Mouse (Mus musculus) thymus, adult 2 months (tissue): Measurements from ENCODE around the gene Shisa6. TPM values are rescaled to one million over a fixed set of nuclear protein-coding genes. Genes with fewer than 3 reads are reported as not detected.
"Not testable (repeated sequence)": the region's sequence is repeated elsewhere in the genome, so short reads cannot be mapped to it uniquely, and the experiment has no call there.

Experiments
- DNase-seq: peaks from one replicate; pipeline ENCODE4 v3.0.0; 2021
- H3K27ac ChIP-seq: fragments of 200-500 bp; 2 replicates; pipeline ENCODE4 v1.5.1; 2012; ENCODE audit warnings: low read length, control low read depth; ENCODE audit not compliant: control insufficient read depth, insufficient read depth
- H3K27me3 ChIP-seq: fragments of 200-500 bp; 2 replicates; pipeline ENCODE4 v1.6.1; 2012; ENCODE audit warnings: mild to moderate bottlenecking, low read length, moderate library complexity, mixed read lengths; ENCODE audit not compliant: control insufficient read depth, insufficient read depth
- H3K36me3 ChIP-seq: fragments of 200-500 bp; 2 replicates; pipeline ENCODE4 v1.6.1; 2012; ENCODE audit warnings: mild to moderate bottlenecking, low read length, moderate library complexity; ENCODE audit not compliant: control insufficient read depth, insufficient read depth
- H3K4me1 ChIP-seq: fragments of 200-500 bp; replicated peaks from 2 replicates; pipeline ENCODE4 v1.6.1; 2012; ENCODE audit warnings: low read length; ENCODE audit not compliant: control insufficient read depth, insufficient read depth
- H3K4me3 ChIP-seq: fragments of 200-500 bp; 2 replicates; pipeline ENCODE4 v1.5.1; 2012; ENCODE audit warnings: mild to moderate bottlenecking, low read length, control low read depth, moderate library complexity; ENCODE audit not compliant: control insufficient read depth, insufficient read depth
- CTCF ChIP-seq: fragments of 200-500 bp; IDR thresholded peaks from 2 replicates; pipeline ENCODE4 v1.5.1; 2012; ENCODE audit warnings: mild to moderate bottlenecking, control low read depth, low read length, moderate library complexity, borderline replicate concordance; ENCODE audit not compliant: control insufficient read depth, poor library complexity, insufficient read depth; ENCODE audit errors: extremely low read depth
- POLR2A ChIP-seq: fragments of 200-500 bp; IDR thresholded peaks from 2 replicates; pipeline ENCODE4 v1.6.1; 2012; ENCODE audit warnings: mild to moderate bottlenecking, low read length, control low read depth, moderate library complexity; ENCODE audit not compliant: control insufficient read depth, poor library complexity, insufficient read depth; ENCODE audit errors: extremely low read depth
- WGBS: fragments of 180-500 bp; shearing (Covaris S2); methylation state at CpG from one replicate; pipeline ENCODE4 v1.1.7; 2018; 5-methylcytosine and 5-hydroxymethylcytosine counted together
- polyA plus RNA-seq: library from polyadenylated mRNA; depleted of rRNA; stranded (reverse); fragments of >200 nt; gene quantifications from 2 replicates; pipeline ENCODE4 v1.2.3, GENCODE M21; 2012

The Shisa6 gene
- polyA plus RNA-seq, 1 experiment: 1.8 TPM

- Histone ChIP-seq H3K4me3 (no peak overlapping the region), H3K27me3 (no peaks in the 10 kb centered on the region), H3K36me3 (no peaks in the 10 kb centered on the region), H3K4me1 (no peaks in the 10 kb centered on the region), H3K27ac (no peak overlapping the region)
- no peak for DNase-seq
- TF ChIP-seq CTCF (no peak), POLR2A (no peak)
- 84% methylated on average over 9 of the region's 9 CpGs for WGBS
Observed at GRCm38 (mm10) chr11:66496235-66496634, 29.5 kb downstream of the Shisa6 start.

DNA sequence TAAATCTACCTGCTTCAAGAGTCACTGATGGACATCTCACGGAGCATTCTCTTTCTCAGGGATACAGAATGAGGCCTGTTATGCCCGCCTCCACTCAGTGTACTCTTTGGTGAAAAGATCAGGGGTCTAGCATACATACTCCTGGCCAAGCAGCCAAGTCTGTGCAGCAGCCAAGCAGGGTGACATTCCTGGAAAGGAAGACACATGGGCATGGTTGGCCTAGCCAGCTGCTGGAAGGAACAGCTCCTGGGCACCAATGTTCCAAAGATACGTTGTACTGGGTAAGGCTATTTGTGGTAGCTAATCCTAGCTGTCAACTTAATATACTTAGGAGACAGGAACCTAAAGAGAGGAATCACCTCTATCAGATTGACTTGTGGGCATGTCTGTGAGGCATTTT is 31.4 kb downstream of the Shisa6 start:
- H3K27me3 ChIP-seq: no peaks in the 10 kb centered on the region
- no peaks in the 10 kb centered on the region for H3K36me3 ChIP-seq
- H3K27ac ChIP-seq: no peak overlapping the region
- H3K4me1 ChIP-seq: no peaks in the 10 kb centered on the region
- TF ChIP-seq CTCF (no peak), POLR2A (no peak)
- WGBS: 93% methylated on average over 3 of the region's 3 CpGs
- H3K4me3 ChIP-seq: no peak overlapping the region
- DNase-seq: no peak

DNA sequence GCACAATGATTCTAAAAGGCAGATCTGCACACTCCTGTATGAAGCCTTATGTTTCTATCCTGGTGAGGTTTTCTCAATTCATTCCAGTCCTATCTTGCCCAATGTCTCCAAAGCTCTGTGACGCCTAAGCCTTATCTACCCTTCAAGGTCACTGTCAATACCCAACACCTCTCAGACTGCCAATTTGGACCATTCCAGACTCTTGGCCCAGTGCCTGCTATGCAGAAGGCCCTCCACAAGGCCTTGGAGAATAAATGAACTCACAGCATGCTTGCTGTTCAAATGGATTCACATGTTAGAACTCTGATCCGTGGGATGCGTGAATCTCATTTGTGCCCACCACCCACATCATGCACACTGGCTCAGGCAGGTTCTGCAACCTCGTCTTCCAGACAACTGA is 38.0 kb downstream of the Shisa6 start:
- no peak for DNase-seq
- 87% methylated on average over 4 of the region's 4 CpGs for WGBS
- Histone ChIP-seq H3K36me3 (no peaks in the 10 kb centered on the region), H3K27me3 (no peaks in the 10 kb centered on the region), H3K4me3 (no peak overlapping the region), H3K27ac (no peak overlapping the region), H3K4me1 (no peaks in the 10 kb centered on the region)
- TF ChIP-seq CTCF (no peak), POLR2A (no peak)

GRCm38 (mm10) chr11:66482501-66482900 is 43.3 kb downstream of the Shisa6 start:
- no peak overlapping the region for H3K27ac ChIP-seq
- H3K36me3 ChIP-seq: no peaks in the 10 kb centered on the region
- no peaks in the 10 kb centered on the region for H3K27me3 ChIP-seq
- H3K4me1 ChIP-seq: no peaks in the 10 kb centered on the region
- WGBS: 81% methylated on average over 6 of the region's 6 CpGs
- TF ChIP-seq CTCF (no peak), POLR2A (no peak)
- no peak overlapping the region for H3K4me3 ChIP-seq
- no peak for DNase-seq

GRCm38 (mm10) chr11:66442631-66443030 is 83.1 kb downstream of the Shisa6 start:
- Histone ChIP-seq H3K27ac (no peak overlapping the region), H3K4me1 (no peaks in the 10 kb centered on the region), H3K36me3 (no peaks in the 10 kb centered on the region), H3K4me3 (no peak overlapping the region), H3K27me3 (no peaks in the 10 kb centered on the region)
- no peak for DNase-seq
- 70% methylated on average over 5 of the region's 5 CpGs for WGBS
- no peak for TF ChIP-seq POLR2A
- no peak for TF ChIP-seq CTCF

GRCm38 (mm10) chr11:66426129-66426528 is 99.6 kb downstream of the Shisa6 start:
- Histone ChIP-seq H3K27ac (no peak overlapping the region), H3K36me3 (no peaks in the 10 kb centered on the region), H3K4me1 (no peaks in the 10 kb centered on the region), H3K27me3 (no peaks in the 10 kb centered on the region), H3K4me3 (no peak overlapping the region)
- DNase-seq: no peak
- TF ChIP-seq CTCF (no peak), POLR2A (no peak)
- 95% methylated on average over 6 of the region's 6 CpGs for WGBS

DNA sequence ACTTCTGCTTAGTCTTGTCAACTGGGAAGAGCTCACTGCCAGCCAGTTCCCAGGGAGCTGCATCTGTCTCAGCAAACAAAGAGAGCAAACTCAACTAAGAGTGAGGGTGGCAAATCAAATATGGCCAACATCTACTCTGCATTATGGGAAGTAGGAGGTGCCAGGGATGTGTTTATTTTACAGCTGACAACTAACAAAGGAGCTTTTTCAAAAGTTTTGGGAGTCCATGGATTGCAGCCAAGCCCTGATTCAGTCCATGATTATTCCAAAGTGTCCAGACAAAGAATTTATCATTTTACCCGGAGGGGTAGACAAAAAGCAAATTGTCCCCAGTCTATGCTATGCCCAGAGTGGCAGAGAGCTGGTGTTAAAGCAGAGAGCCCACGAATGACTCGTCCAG is 107.5 kb downstream of the Shisa6 start:
- no peak for DNase-seq
- no peaks in the 10 kb centered on the region for H3K27me3 ChIP-seq
- no peak overlapping the region for H3K4me3 ChIP-seq
- TF ChIP-seq POLR2A: no peak
- no peak for TF ChIP-seq CTCF
- H3K27ac ChIP-seq: no peak overlapping the region
- H3K4me1 ChIP-seq: no peaks in the 10 kb centered on the region
- WGBS: 80% methylated on average over 3 of the region's 3 CpGs
- no peaks in the 10 kb centered on the region for H3K36me3 ChIP-seq

- not testable (repeated sequence) for H3K4me3 ChIP-seq, DNase-seq, H3K4me1 ChIP-seq, H3K36me3 ChIP-seq, H3K27me3 ChIP-seq, H3K27ac ChIP-seq
- 85% methylated on average over 6 of the region's 6 CpGs for WGBS
Observed at GRCm38 (mm10) chr11:66408721-66409120, 117.0 kb downstream of the Shisa6 start.
